Mouse (Mus musculus): Measurements from ENCODE around the gene Slit3. TPM values are rescaled to one million over a fixed set of nuclear protein-coding genes. Genes with fewer than 3 reads are reported as not detected.

The Slit3 gene
- total RNA-seq, 2 experiments from 2014 or later = not detected

DNA sequence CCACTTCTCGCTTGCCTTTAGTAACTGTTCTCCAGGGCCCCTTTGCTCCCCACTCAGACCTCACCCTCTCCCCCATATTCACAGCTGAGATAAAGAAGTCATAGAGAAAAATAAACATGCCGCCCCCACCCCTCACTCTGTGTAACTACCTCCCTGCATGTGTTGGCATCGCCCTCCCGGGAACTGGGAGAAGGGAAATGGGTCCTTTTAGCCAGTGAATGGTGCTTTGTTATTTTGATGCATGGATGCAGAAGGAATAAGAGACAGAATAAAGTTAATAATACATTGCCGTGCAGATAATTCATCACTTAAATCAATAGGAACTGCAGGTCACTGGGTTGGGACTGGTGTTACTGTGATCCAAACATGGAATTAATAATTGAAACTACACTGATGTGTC, 298.0 kb downstream of the Slit3 start:
- ATAC-seq (replicated peaks; ENCODE audit: low FRiP score, poor library complexity, severe bottlenecking) = no peak

DNA sequence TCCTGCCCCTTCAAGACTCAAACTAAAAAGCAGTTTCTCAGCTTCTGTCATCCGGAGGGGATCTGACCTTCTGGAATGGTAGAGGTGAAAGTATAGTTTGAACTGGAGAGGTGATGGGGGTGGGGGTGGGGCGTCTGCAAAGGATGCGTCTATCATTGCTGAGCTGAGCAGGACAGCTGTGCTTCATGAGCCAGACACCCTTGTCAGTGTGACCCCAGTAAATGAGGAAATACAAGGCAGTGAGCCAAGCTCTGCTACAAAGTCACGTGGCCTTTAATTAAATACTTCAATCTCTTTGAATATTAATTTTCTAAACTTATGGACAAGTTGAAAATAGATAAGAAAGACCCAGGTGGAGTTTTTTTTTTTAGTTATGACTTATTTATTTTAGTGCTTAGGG, 300.7 kb downstream of the Slit3 start:
- no peak for ATAC-seq (replicated peaks; ENCODE audit: low FRiP score, poor library complexity, severe bottlenecking)

DNA sequence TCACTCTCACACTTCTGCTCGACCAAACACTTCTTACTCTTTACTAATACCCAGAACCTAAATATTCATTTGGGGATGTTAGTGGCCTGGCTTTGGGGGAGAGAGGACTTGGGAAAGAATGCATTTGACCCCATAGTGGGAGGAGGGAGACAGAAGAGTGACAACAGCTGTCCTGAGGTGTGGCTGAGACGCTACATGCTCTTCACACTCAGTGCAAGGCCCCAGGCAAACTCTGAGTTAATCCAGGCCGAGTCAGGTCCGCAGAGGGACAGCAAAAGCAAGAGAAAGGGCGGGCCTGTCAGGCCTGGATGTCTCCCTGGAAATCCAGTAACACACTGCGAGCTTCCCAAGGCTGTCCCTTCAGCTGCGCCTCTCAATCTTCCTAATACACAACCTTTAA, 307.0 kb downstream of the Slit3 start:
- ATAC-seq (replicated peaks; ENCODE audit: low FRiP score, poor library complexity, severe bottlenecking) = no peak

DNA sequence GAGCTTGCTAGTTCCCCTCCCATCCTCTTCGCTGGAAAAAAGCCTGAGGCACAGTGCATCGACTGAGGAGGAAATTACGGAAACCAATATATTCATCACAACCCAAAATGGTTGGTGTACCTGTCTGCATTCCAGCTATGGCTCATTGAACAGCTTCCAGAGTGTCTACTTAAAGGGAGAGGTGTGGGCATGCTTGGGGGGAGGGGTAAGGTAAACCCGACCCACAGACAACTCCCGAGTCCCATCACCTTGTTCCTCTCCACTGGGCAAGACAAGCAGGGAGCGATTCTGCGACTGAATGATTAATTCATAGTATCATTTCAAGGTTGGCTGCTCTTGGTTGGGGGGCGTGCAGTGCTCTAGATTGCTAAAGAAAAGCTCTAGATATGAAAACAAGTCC, 310.1 kb downstream of the Slit3 start:
- ATAC-seq (replicated peaks; ENCODE audit: low FRiP score, poor library complexity, severe bottlenecking) = no peak

DNA sequence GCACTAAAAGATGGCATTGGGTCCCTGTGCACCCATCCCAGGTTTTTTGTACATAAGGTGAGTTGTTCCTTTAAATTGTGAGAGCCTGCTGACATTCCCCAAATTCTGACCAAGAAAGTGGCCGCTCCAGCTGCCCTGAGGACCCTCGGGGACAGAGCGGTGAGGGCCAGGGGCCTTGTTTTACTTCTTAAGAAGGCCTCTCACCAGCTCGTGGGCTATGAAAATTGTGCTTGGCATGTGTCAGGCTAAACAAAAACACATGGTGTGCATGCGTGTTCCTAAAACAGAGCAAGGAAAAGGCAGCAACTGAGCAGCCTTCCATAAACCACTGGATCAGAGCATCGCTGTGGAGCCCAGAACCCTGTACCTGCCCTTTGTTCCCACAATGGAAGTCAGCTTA, 316.5 kb downstream of the Slit3 start:
- ATAC-seq (replicated peaks; ENCODE audit: low FRiP score, poor library complexity, severe bottlenecking) = no peak

DNA sequence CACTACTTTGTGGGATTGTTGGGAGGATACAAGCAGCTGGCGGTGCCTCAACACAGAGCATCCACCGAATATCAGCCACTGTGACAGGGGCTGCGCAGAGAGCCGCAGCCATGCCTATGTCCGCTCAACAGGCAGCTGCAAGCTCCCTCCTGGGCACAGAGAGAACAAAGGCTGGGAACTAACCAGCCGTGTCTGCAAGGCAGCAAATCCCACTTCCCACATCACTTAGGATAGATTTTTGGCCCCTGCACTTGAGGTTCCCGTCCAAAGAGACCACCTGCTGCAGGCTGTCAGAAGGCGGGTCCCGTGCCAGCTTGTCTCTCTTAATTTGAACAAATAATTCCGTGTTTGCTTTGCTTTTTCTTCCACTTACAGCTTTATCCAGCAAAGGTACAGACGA, 319.2 kb downstream of the Slit3 start:
- ATAC-seq (replicated peaks; ENCODE audit: low FRiP score, poor library complexity, severe bottlenecking) = no peak

DNA sequence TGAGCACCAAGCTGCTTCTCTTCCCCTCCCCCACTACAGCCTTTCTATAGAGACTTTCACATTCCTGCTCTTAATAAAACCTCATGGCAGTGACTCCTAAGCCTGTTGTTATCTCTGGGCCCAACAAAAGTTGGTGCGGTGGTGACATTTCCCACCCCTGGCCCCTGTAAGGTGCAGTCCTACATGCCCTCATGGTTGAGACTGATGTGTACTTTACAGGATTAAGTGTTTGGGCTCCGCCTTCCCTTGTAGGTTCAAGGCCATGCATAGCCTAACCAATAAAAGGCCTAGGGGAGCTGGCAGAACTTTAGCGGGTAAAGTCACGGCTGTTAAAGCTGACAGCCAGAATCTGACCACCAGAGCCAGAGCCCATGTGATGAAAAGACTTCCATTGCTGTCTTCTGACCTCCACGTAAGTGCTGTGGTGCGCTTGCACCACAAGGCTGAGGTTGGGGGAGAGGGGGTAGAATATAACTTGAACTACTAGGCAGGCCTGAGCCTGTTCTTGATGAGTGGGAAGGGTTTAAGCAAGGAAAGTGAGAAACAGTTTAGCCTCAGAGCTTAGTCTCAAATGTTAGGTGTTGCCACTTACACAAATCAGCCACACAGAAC, 323.6 kb downstream of the Slit3 start:
- ATAC-seq (replicated peaks; ENCODE audit: low FRiP score, poor library complexity, severe bottlenecking) = no peak

DNA sequence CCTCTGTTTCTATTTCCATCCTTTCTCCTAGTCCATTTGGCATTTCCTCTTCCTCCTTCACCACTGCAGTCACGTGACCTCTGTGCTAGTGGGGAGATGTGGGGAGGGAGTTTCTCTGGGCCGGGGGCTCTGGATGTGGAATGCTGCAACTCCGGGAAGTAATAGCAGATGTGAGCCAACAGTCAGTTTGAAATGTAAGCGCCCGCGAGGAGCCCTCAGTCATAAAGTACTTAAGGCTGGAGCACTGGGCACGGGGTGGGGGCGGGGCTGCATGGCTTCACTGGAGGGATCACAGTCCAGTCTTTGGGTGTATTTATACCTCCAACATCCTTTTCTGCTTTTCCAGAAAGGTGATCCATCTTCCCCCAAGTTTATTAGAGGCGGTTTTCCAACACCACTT, 326.9 kb downstream of the Slit3 start:
- no peak for ATAC-seq (replicated peaks; ENCODE audit: low FRiP score, poor library complexity, severe bottlenecking)

DNA sequence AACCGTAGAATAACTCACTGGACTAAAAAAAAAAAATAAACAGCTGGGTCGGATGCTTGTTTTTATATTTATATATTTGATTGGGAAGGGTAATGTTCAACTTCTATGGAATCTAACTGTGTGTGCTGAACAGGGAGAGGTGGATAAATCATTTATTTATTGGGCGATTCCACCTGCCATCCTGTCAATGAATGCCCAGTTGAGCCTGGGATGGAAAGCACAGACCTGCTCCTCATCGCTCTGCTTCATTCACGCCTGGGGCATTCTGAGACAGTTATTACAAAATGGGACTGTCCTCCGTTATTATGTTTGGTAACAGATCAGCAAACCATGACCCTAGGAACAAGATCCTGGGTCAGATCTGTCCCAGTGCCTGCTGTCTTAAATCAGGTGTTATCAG, 328.2 kb downstream of the Slit3 start:
- ATAC-seq (replicated peaks; ENCODE audit: low FRiP score, poor library complexity, severe bottlenecking) = no peak

DNA sequence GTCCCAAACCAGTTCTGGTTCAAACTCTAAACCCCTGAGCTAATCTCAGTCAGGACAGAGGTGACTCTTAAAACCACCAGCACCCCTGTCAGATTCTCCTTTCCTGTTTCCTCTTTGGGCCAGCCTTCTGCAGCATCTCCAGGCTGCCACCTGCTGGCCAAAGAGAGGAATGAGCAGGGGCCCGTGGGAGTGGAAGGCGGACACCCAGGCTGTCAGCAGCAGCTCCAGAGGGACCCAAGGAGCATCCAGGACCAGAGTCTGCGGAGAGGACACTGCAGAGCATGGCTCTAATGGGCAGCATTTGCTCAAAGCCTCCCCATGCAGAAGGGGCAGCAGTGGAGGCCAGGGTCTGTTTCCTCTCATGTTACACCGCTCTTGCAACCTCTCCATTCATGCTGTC, 330.6 kb downstream of the Slit3 start:
- no peak for ATAC-seq (replicated peaks; ENCODE audit: low FRiP score, poor library complexity, severe bottlenecking)

DNA sequence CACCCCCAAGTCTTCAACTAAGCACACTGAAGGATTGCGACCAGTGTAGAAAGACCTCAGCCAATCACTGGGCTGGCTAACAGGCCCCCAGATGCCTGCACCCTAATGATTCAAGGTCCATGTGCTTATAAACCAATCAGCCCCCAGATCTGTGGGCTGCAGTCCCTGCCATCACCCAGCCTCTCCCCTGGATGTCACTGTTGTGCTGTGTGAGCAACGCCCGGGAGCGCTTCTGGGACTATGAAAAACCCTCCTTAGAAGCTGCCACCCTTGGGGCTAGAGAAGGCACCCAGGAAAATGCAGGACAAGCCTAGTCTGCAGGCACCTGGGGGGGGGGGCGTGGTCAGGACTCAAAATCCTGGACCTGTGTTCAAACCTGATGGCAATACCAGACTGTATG, 331.4 kb downstream of the Slit3 start:
- ATAC-seq (replicated peaks; ENCODE audit: low FRiP score, poor library complexity, severe bottlenecking) = no peak

DNA sequence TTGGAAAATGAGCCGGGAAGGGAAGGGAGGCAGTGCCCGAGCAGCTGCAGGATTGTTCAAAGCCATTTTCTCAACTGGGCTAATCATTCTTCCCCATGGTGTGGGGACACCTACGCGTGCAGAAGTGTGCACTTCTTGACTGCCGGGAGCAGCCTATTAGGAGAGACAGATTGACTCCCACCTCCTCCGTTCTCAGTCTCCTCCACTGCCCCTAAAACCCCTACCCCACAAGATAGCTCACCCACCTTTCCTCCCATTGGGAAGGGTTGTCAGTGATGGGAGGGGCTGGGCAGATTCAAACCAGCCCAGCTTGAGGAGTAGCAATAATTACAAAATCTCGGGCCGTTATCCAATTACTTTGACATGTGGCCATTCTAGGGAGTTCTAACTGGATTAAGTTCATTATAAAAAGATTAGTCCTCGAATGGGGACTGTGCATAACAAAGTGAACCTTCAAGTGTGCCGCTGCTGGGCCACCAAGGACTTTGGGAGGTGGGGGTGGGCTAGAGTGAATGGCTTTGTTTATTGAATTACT, 333.2 kb downstream of the Slit3 start:
- ATAC-seq (replicated peaks; ENCODE audit: low FRiP score, poor library complexity, severe bottlenecking) = no peak

DNA sequence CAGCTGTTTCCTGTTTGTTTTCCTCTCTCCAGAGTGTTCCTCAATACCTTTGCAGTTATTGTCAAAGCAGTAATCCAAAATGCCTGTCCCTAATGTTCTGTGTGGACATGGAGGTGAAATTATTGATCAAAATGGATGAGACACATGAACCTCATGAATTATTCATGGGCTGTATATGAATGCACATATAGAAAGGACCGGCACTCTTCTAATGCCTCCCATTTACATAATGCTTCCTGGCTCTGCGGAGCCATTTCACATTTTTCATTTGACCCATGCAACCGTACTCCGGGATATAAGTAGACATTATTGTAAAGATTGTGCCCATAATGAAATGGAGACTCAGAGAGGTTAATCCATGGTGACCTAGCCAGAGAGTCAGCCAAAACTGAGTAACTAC, 333.8 kb downstream of the Slit3 start:
- ATAC-seq (replicated peaks; ENCODE audit: low FRiP score, poor library complexity, severe bottlenecking) = no peak

DNA sequence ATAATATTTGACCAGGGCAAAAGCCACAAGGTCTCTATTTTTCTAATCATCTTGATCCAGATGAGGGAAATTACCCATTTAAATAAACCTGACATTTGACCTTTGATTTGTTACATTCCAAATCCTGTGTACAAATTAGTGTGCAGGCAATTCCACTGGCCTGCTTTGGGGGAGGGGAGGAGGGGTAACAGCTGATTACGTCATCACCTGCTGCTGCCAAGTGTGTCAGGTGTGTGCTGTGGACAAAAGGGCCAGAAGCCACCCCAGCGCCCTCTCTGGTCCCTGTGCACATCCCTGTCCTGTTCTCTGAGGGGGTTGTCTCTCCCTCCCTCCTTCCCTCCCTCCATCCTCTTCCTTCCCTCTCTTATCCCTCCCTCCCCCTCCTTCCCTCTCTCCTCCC, 337.0 kb downstream of the Slit3 start:
- no peak for ATAC-seq (replicated peaks; ENCODE audit: low FRiP score, poor library complexity, severe bottlenecking)

DNA sequence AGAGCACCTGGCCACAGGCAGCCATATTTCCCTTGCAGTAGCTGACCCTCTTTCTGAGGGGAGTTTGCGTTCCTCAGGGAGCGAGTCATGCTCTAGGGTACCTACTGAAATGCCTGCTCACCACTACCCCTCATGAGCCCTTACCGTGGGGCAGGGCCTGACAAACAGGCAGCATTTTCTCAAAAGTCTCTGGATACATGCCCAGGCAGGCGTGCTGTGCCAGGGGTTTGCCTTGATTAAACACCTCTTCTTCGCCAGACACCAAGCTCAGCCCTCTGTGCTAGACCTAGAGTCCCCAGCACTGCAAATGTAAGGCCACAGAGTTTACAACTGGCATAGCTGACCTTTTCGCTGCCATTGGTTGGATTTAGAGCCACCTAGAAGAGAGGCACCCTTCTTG, 345.7 kb downstream of the Slit3 start:
- ATAC-seq (replicated peaks; ENCODE audit: low FRiP score, poor library complexity, severe bottlenecking) = no peak

DNA sequence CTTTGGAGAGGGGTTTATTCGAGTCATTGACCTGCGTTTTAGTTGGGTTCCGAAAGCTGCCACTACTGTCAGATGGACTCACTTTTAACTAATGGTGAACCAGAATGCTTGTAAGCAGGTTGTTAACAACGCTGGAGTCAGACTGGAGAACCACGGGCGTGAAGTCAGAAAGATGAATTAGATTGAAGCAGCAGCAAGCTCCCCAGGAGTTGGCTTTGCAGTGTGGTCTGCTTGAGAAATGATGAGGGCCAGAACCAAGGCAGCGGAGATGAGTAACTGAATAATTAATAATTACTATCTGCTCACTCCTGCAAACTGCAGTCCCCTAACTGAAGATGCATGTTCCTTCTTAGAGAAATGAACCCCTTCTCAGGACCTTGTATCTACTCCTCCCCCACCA, 347.8 kb downstream of the Slit3 start:
- ATAC-seq (replicated peaks; ENCODE audit: low FRiP score, poor library complexity, severe bottlenecking) = no peak

DNA sequence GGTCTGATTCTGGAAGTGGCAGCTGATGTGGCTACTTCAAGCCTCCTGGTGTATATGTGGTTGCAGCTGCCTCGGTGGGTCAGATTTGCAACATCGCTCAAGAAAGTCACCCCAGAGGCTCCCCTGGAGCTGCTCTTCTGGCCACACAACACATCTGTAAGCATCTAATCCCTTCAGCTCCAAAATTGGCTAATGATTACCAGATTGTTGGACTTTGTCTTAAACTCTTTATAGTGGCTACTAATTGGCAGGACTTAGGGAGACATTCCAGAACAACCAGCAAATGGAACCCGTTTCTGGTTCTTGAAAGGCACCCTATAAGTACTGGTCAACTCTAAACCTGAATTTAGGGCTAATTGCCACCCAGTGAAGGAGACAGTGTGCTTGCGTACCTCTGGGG, 348.9 kb downstream of the Slit3 start:
- ATAC-seq (replicated peaks; ENCODE audit: low FRiP score, poor library complexity, severe bottlenecking) = no peak

DNA sequence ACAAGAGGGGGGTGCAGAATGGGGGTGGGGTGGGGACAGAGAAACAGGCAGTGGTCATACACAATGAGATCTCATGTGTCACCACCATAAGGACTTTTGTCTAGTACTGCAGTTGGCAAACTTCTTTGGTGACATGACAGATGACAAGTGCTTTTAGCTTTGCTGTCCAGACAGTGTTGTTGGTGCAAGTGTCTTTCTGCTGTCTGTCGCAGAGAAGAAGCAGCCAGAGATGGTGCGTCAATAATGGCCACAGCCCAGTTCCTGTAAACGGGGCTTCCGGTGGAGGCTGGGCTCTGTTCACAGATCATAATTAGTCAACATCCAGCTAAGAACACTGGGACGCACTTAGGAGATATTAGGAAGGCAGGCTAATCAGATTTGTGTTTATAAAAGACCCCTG, 349.8 kb downstream of the Slit3 start:
- ATAC-seq (replicated peaks; ENCODE audit: low FRiP score, poor library complexity, severe bottlenecking) = no peak

DNA sequence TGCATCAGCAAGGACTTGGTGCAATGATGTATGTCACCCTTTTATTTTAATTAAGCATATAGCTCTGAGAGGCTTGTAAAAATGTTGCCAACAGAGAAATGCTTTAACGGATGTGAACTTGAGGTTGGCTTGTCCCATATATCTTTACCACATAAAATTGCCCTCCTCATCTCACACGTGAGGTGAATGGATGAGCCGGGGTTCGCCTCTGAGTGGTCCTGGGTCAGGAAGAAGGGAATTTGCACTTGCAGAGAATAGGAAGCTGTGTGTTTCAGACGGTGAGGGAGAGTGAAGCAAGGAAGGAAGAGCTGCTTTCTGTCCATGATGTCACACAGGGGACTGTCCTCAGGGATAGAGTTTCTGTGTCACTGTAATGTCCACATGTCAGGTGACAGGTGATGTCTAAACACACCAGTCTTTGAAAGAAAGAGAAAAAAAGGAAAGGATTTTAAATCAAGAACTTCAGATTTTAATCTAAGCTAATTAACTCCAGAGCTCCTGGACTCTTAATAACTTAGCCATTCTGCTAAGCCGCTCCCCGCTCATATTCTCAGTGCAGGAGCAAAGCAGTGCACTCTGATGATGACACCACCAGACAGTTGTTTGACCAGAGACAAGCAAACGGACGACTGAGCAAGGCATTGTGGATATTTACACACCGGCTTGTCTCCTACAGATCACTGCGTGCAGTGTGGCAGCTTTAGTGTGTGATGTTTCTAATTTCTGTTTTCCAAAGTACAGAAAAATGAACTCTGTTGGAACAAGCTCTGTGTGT, 352.0 kb downstream of the Slit3 start:
- ATAC-seq (replicated peaks; ENCODE audit: low FRiP score, poor library complexity, severe bottlenecking) = no peak

DNA sequence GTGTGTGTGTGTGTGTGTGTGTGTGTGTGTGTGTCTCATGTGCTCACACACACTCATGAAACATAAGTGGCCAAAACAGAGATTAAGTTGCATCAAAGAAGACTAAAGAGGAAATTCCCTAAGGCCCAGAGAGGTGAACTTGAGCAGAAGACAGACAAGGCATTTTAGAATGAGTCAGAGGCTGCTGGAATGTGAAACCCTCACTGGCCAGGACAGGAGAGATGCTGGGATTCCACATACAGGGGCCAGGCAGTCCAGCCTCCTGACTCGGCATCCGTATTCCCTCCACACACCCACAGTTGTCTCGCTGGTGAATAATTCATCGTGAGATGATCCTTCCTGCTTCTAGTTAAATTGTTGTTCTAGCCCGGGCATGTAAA, 352.6 kb downstream of the Slit3 start:
- ATAC-seq (replicated peaks; ENCODE audit: low FRiP score, poor library complexity, severe bottlenecking) = no peak

DNA sequence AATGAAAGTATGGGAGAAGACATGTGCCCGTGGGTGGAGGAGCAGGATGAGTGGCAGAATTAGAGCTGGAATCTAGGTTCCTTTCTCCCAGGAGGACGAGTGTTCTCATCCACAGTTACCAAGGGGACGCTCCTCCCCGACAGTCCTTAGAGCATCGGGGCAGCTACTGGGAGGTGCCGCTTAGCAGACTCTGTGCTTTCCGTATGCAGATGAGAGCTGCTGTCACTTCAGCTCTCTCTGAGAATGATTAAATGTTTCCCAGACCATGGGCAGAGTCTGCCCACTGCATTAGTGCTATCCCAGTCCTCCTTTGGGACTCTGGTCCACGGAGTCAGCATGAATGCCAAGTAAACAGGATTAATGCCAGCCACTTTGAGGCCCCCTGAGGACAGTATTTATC, 359.1 kb downstream of the Slit3 start:
- no peak for ATAC-seq (replicated peaks; ENCODE audit: low FRiP score, poor library complexity, severe bottlenecking)

Data from erythroblast, adult 5-6 weeks (primary cell).